Mouse (Mus musculus) CH12.LX (cell line): Measurements from ENCODE around the gene Mmp28.

Source experiments
- MYC ChIP-seq: IDR thresholded peaks from 2 replicates; pipeline ENCODE4 v1.6.1; 2011; ENCODE audit warnings: low read depth, mild to moderate bottlenecking, improper control_type of control experiment, low read length
- POLR2A ChIP-seq: IDR thresholded peaks from 2 replicates; pipeline ENCODE4 v1.6.1; 2011; ENCODE audit warnings: low read depth, mild to moderate bottlenecking, improper control_type of control experiment, low read length
- ZMIZ1 ChIP-seq: IDR thresholded peaks from 2 replicates; pipeline ENCODE4 v1.6.1; 2012; ENCODE audit warnings: low read depth, mild to moderate bottlenecking, inconsistent platforms, low read length, improper control_type of control experiment
- ZNF384 ChIP-seq: IDR thresholded peaks from 2 replicates; pipeline ENCODE4 v1.6.1; 2012; ENCODE audit warnings: low read depth, low read length, improper control_type of control experiment, inconsistent platforms

GRCm38 (mm10) chr11:83457912-83458601 lies 4.8 kb downstream of the Mmp28 start:
- no peak for TF ChIP-seq ZMIZ1
- TF ChIP-seq POLR2A: no peak
- no peak for TF ChIP-seq MYC
- TF ChIP-seq ZNF384: no peak
